Mouse (Mus musculus): Measurements from ENCODE around the gene Nfkb2.

DNA sequence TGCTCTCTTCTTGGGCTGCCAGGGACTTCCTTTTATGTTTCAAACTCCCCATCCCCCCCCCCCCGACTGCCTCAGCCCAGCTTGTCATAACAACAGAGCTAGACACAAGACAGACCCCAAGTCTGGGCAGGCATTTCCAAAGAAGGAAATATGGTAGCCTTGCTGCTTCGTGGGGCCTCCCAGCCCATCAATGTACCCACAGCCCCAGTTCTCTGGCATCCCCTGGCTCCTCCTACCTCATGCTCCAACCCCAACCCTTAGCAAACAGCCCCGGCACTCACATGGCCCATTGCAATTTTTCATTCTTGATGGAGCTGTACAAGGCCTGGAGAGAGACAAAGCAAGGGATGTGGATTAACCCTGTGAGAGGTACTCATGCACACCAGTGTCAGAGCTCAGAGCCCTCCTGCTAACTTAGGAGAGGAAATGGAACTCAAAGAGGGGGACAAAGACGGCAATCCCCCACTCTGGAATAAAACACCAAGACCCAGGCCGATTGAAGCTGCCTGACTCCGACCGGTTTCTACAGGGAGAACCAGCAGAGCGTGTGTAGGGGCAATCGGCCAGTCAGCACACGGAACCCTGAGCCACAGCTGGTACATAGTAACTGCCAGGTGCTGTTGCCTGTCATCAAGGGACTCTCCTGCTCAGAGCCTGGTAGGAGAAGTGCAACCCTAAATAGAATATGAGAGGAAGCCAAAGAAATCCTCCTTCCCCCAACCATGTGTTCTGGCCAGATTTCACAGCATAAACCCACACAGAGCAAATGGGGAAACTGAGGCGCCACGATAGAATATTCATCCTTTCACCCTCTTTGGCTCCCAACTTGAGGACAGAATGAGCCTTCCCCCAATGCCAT is 11.9 kb downstream of the Nfkb2 start:
- TF ChIP-seq POLR2A (IDR thresholded peaks at IDR 0.05; ENCODE audit: insufficient read depth, low read depth, low read length) = no peak
- no peak for TF ChIP-seq CTCF (IDR thresholded peaks at IDR 0.05; ENCODE audit: insufficient read depth, low read depth, low read length)

Measured in olfactory bulb, adult 2 months (tissue).